Mouse (Mus musculus) cerebellum, adult 11-12 months (tissue): ENCODE data around the gene Ttc32.
A peak's percentile ranks its signal among the peaks of the same experiment; 100 is the strongest.

Source experiments
- DNase-seq: peaks from one replicate; pipeline ENCODE4 v3.0.0; 2022

Ttc32 gene

GRCm38 (mm10) chr12:9029888-9030723 lies at the start of gene Ttc32:
Ttc32 (plus strand) TSS chr12:9029997.
- peak; percentile 93 for DNase-seq

DNA sequence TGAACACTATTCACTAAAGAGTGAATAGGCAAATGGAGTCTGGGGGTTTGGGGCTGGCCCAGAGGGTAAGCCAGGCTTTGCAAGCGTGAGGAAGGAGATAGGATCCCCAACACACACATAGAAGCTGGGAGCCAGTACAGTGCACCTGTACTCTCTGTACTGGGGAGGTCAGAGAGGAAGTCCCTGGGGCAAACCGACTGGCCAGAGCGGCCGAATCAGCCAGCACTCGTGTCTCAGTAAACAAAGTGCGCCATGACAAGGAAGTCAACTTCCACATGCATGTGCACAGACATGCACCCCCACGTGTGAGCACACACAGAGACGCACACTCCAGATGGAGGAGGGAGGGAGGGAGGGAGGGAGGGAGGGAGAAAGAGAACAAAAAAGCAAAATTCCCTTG lies 36.6 kb upstream of the Ttc32 start:
- no peak for DNase-seq

- no peak for DNase-seq
Measured at GRCm38 (mm10) chr12:8998318-8998717, 31.5 kb upstream of the Ttc32 start.

GRCm38 (mm10) chr12:9002038-9002648 lies 27.7 kb upstream of the Ttc32 start:
- peak; percentile 47 for DNase-seq

DNA sequence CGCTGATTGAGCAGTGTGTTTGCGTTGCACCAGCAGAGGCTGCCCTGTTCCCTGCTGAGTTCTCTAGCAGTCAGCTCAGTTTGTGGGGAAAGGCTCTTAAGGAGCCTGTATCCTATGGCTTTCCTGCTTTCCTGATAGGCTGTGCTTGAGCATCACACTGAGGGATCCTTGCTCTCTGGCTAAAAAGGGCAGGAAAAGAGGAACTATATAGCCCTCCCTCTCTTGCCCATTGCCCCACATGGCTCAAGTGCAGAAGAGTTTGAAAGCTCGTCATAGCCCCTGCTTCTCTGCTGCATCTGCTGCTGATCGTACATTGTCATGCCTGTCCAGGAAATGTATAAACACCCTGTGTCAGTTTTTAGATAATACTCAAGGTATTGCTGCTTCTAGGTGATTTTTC lies 22.7 kb upstream of the Ttc32 start:
- DNase-seq = no peak

GRCm38 (mm10) chr12:9007811-9008210 lies 22.0 kb upstream of the Ttc32 start:
- no peak for DNase-seq

GRCm38 (mm10) chr12:9010311-9010710 lies 19.5 kb upstream of the Ttc32 start:
- no peak for DNase-seq

- no peak for DNase-seq
Measured at GRCm38 (mm10) chr12:9016376-9016775, 13.4 kb upstream of the Ttc32 start.

GRCm38 (mm10) chr12:9020431-9020830 lies 9.4 kb upstream of the Ttc32 start:
- DNase-seq = no peak

DNA sequence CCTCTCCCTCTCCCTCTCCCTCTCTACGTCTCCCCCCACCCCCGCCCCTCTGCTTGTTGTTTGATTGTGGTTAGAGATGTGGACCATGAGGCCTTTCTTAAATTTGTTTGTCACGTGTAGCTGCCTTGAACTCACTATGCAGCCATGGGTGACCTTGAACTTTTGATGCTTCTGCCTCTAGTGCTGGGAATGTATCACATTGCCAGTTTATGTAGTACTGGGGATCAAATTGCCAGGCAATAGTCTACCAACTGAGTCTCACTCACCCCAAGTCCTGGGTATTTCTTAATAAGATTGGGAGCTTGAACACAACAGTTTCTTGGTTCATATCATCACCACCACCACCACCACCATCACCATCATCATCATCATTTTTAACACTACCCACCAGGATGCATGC lies 8.8 kb upstream of the Ttc32 start:
- DNase-seq = no peak

GRCm38 (mm10) chr12:9023031-9023430 lies 6.8 kb upstream of the Ttc32 start:
- DNase-seq = no peak

DNA sequence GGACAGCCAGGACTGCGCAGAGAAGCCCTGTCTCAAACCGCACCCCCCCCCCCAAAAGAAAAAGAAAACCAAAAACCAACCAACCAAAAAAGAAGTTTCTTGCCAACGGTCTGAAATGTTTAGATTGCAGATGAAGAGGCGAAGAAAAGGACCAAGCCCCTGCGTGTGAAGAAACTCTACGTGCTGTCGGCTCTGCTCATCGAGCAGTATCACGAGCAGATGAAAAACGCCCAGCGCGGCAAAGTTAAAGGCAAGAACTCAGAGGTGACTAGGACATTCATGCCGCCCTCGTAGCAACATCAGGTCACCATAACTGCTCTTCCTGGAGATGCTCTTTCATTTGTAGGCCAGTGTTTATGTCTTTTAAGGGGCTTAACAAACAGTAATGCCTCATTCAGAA lies 5.7 kb upstream of the Ttc32 start:
- DNase-seq = no peak

DNA sequence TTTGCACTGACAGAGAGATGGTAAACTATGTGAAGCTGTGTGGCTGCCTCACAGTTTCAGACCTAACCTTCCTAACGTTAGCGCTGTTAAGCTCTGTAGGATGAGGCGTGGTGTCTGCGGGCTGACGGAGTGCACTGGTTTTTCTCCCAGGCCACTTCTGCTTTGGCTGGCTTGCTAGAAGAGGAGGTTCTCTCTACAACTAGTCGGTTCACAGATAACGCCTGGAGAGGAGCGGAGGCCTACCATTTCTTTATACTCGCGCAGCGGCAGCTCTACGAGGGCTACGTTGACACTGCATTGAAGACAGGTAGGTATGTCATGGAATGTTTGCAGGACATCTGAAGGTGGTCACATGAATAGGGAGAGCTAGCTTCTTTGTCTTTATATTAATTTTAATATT lies 5.1 kb upstream of the Ttc32 start:
- DNase-seq = no peak

DNA sequence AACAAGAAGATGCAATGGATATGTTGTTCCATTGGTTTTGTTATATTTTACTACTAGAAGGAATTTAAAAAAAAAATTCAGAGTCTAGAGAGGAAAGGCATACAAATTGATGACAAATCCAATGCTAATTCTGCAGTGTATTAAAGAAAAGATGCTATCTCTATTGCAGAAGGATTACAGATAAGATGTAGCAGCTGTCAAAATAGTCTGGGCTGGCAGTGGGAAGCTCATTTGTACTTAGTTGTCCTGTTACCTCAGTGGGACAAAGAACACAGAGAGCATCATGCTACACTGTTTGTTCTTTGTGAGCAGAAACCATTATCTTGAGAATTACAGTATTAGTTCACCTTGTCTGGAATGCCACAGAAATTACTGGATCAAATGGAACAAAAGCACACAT lies 3.0 kb upstream of the Ttc32 start:
- DNase-seq = no peak

DNA sequence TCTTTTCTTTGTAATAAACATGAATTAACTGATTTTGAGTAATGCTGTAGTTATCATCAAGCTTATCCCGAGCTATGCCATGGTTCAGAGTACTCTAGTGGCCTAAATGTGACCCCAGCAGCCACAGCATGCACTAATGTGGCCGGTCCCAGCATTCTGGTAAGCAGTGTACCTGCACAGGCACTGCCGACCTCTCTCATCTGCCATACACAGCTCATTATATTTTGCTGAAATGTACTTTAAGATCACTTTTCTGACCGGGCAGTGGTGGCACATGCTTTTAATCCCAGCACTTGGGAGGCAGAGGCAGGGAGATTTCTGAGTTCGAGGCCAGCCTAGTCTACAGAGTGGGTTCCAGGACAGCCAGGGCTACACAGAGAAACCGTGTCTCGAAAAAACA lies 981 bp upstream of the Ttc32 start:
- DNase-seq = peak; percentile 21

DNA sequence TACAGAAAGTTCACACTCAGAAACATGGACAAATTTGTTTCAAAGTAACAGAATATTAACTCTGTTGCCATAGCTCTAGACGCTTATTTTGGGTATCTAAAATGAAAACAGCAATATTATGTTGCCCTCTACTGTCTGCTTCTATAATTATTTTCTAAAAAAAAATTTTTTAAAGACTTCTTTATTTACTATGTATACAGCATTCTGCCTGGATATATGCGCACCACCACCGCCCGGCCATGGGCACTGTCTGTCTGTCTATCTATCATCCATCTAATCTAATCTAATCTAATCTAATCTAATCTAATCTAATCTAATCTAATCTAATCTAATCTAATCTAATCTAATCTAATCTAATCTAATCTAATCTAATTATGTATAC lies 300 bp upstream of the Ttc32 start:
- no peak for DNase-seq

GRCm38 (mm10) chr12:9031166-9031565 lies 1.4 kb downstream of the Ttc32 start:
- DNase-seq = no peak

DNA sequence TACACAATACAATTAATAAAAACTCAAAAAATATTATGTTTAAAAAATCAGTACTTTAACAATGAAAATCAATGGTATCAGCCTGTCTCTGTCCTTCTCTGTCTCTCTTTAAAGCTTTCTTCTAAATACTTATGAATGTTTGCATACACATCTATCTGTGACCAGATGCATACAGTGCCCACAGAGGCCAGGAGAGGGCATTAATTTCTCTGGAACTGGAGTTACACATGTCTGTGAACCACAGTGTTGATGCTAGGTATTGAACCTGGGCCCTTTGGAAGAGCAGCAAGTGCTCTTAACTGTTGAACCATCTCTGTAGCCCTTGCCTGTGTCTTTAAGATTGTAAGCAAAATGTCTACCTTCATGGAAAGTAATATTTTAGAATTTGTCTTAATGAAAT lies 3.3 kb downstream of the Ttc32 start:
- no peak for DNase-seq

GRCm38 (mm10) chr12:9036409-9036808 lies 6.6 kb downstream of the Ttc32 start:
- DNase-seq = no peak

- DNase-seq = no peak
Measured at GRCm38 (mm10) chr12:9040177-9040576, 10.4 kb downstream of the Ttc32 start.

DNA sequence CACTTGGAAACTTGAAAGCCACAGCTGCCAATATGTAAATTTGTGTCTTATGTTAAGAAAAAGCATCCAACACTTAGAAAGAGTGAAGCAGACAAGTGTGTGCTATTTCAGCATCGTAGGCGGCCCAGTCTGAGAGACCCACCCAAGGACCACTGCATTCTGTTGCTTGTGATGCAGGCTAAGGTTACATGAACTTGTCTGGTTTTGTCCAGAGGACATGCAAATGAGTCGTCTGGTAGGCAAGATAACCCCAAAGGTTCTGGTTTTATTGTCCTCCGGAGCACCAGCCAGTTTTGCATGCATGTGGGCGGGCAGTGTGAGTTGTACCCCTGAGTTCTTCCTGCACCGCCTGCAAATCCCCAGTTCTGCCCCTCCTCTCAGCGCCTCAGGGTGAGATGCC lies 10.9 kb downstream of the Ttc32 start:
- DNase-seq = no peak

DNA sequence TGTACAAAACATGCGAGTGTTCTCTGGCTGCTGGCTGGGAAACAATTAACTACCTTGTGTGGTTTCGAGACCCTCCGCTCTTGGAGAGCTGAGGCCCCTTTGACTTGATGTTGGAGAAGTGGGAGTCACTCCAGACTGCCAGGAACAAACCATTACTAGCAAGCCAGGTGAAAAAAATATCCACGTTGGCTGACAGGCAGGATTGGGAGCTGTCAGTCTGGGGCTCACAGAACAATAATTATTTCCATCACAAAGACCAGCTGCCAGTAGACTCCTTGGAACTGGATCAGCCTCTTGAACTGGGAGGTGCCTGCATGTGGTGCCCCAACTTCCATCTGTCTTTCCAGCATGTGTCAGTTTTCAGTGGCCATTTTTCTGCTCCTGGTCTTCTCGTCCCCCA lies 12.5 kb downstream of the Ttc32 start:
- DNase-seq = no peak

GRCm38 (mm10) chr12:9042759-9043158 lies 13.0 kb downstream of the Ttc32 start:
- DNase-seq = no peak

DNA sequence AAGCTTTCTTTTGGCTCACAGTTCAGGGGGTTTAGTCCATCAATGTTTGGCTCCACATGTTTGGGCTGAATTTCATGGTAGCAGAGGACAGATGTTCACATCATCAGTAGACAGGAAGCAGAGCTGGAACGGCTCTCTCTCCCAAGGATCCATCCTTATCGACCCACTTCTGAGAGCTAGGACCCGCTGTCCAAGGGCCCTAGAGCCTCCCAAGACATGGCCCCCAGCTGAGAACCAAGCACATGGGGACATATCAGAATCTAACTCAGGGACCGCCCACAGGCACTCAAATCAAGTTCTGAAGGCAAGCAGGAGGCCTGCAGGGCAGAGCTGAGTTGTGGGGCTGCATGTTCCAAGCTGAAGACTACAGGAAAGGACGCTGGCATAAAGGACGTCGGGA lies 14.9 kb downstream of the Ttc32 start:
- DNase-seq = no peak

- DNase-seq = no peak
Measured at GRCm38 (mm10) chr12:9046674-9047073, 16.9 kb downstream of the Ttc32 start.
